In the genomic region with DNA sequence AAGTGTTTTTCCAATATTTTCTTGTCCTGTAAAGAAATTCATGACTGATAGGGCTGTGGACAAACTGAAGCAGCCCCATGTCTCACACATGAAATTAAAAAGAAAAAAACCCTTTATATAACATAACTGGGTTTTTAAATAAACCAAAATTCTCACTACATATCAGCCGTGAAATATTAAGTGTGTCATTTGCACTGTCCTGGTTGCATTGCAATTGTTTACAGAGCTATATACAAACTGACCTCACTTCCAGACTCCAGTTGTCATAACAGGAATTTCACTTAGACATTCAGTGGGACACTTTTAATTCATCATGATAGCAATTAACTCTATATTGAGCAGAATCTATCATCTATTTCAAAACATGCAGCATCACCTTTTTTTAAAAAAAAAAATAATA, we compare ENCODE assay signal across 19 mouse cellular contexts.
DNase-seq lines count a peak whose midpoint lies in the region; ATAC-seq and TF ChIP-seq lines count a peak whose summit lies in the region.
"Had no signal": no experiment of that assay in that cellular context is flagged by ENCODE, and none has a peak within 500 bp of the region (broad histone marks: within the 10 kb centered on the region; RNA-seq: fewer than 3 reads in every experiment).

No protein-coding gene starts in this region.

- H3K9ac ChIP-seq in lung, embryonic 14.5 days = no peak overlapping the region
- H3K9ac ChIP-seq in lung, embryonic 16.5 days (ENCODE audit: low read length) = no peak overlapping the region

- no peaks in the 10 kb centered on the region for H3K9me3 ChIP-seq in lung, embryonic 14.5 days (ENCODE audit: low read depth, low read length)
- no peaks in the 10 kb centered on the region for H3K9me3 ChIP-seq in lung, embryonic 16.5 days (ENCODE audit: control insufficient read depth, low read length)

- no peak overlapping the region for H3K4me3 ChIP-seq in lung, embryonic 14.5 days (ENCODE audit: low read depth, low read length)
- H3K4me3 ChIP-seq in lung, embryonic 16.5 days (ENCODE audit: low read length) = no peak overlapping the region

- peak; percentile 73 for DNase-seq in lung, embryonic 14.5 days
- DNase-seq in lung, adult 18-20 months = no peak
- no peak for DNase-seq in lung, postnatal 25 days (ENCODE audit: low spot score)
- DNase-seq: adrenal gland, adult 2 months; adrenal gland, adult 8-10 months; adrenal gland, postnatal 10 days; adrenal gland, postnatal 14 days; adrenal gland, postnatal 25 days; adrenal gland, postnatal 36 days; B cell, adult 2 months; cerebellum, adult 11 months; cerebellum, adult 11-12 months; cerebellum, adult 18-20 months had no signal

- no peak overlapping the region for H3K27ac ChIP-seq in lung, embryonic 14.5 days (ENCODE audit: low read depth)
- no peak overlapping the region for H3K27ac ChIP-seq in lung, embryonic 16.5 days (ENCODE audit: low read length)

- 40% methylated on average over 1 of the region's 1 CpGs for WGBS in lung, embryonic 14.5 days
- 36% methylated on average over 1 of the region's 1 CpGs for WGBS in lung, embryonic 16.5 days

- H3K4me1 ChIP-seq in lung, embryonic 14.5 days (ENCODE audit: insufficient read depth) = no peaks in the 10 kb centered on the region
- no peaks in the 10 kb centered on the region; the same call in 1 of the 2 replicates for H3K4me1 ChIP-seq in lung, embryonic 16.5 days (replicated peaks; ENCODE audit: control insufficient read depth, insufficient read depth, low read length)

- no peaks in the 10 kb centered on the region for H3K36me3 ChIP-seq in lung, embryonic 14.5 days (ENCODE audit: insufficient read depth)
- no peaks in the 10 kb centered on the region for H3K36me3 ChIP-seq in lung, embryonic 16.5 days (ENCODE audit: control insufficient read depth, insufficient read depth, low read length)
- H3K36me3 ChIP-seq: G1E had no signal

- TF ChIP-seq CTCF in lung, embryonic 14.5 days (IDR thresholded peaks at IDR 0.05; ENCODE audit: low read depth) = no peak

- peak; percentile 82 for ATAC-seq in lung, embryonic 14.5 days (ENCODE audit: insufficient read depth)
- ATAC-seq in lung, embryonic 16.5 days (ENCODE audit: low read depth) = peak; percentile 68
- ATAC-seq: activated CD4-positive, CD25-positive, alpha-beta regulatory T cell, adult 4 months; CD4-positive, CD25-positive, alpha-beta regulatory T cell, adult 4 months; Patski had no signal

- no peak overlapping the region for H3K4me2 ChIP-seq in lung, embryonic 14.5 days
- H3K4me2 ChIP-seq in lung, embryonic 16.5 days (ENCODE audit: low read depth, low read length) = no peak overlapping the region

- H3K27me3 ChIP-seq in lung, embryonic 14.5 days (ENCODE audit: insufficient read depth, low read length) = no peaks in the 10 kb centered on the region
- H3K27me3 ChIP-seq in lung, embryonic 16.5 days (ENCODE audit: control insufficient read depth, insufficient read depth, low read depth, low read length) = no peaks in the 10 kb centered on the region
- H3K27me3 ChIP-seq: CH12.LX, Patski had no signal
